In genomic region chr7:6730801-6731200, GRCm38 (mm10) we compare ENCODE assay signal across 8 mouse cellular contexts. TPM values are rescaled to one million over a fixed set of nuclear protein-coding genes. Genes with fewer than 3 reads are reported as not detected.
DNase-seq lines count a peak whose midpoint lies in the region; ATAC-seq and TF ChIP-seq lines count a peak whose summit lies in the region.

No protein-coding gene starts in this region.

- H3K9ac ChIP-seq in ES-E14 (ENCODE audit: insufficient read depth, low read depth, low read length, poor library complexity, severe bottlenecking) = no peak overlapping the region
- peak overlapping the region; percentile 37 for H3K9ac ChIP-seq in embryonic facial prominence, embryonic 15.5 days

- WGBS in heart, embryonic 10.5 days = 31% methylated on average over 15 of the region's 15 CpGs
- 50% methylated on average over 15 of the region's 15 CpGs for WGBS in embryonic facial prominence, embryonic 15.5 days
- 47% methylated on average over 15 of the region's 15 CpGs for WGBS in limb, embryonic 10.5 days
- 52% methylated on average over 15 of the region's 15 CpGs for WGBS in olfactory bulb, adult 2 months

- H3K4me2 ChIP-seq in embryonic facial prominence, embryonic 15.5 days (replicated peaks) = peak overlapping the region; percentile 49

- intact Hi-C loops in heart, postnatal 14 days (cut with DNase I) = loop anchor here (5.0 kb wide), 2 partner anchors 62 to 186 kb away; no protein-coding TSS in a partner anchor

- no peak for TF ChIP-seq CTCF in olfactory bulb, adult 2 months (IDR thresholded peaks at IDR 0.05; ENCODE audit: insufficient read depth, low read depth, low read length)

- no peaks in the 10 kb centered on the region for H3K4me1 ChIP-seq in heart, embryonic 10.5 days
- no peaks in the 10 kb centered on the region for H3K4me1 ChIP-seq in ES-E14 (ENCODE audit: control insufficient read depth in 2 of 2, insufficient read depth in 2 of 2, low read length in 2 of 2, poor library complexity in 1 of 2)
- H3K4me1 ChIP-seq in embryonic facial prominence, embryonic 15.5 days = no peaks in the 10 kb centered on the region
- H3K4me1 ChIP-seq in limb, embryonic 10.5 days = no peaks in the 10 kb centered on the region
- no peaks in the 10 kb centered on the region for H3K4me1 ChIP-seq in olfactory bulb, adult 2 months (ENCODE audit: control insufficient read depth, insufficient read depth, low read length)

- peak overlapping the region; percentile 89 for H3K27ac ChIP-seq in heart, embryonic 10.5 days
- no peak overlapping the region for H3K27ac ChIP-seq in ES-E14 (ENCODE audit: insufficient read depth, low read depth, low read length, poor library complexity, severe bottlenecking)
- peak overlapping the region; percentile 71 for H3K27ac ChIP-seq in embryonic facial prominence, embryonic 15.5 days (replicated peaks)
- peak overlapping the region; percentile 86 for H3K27ac ChIP-seq in limb, embryonic 10.5 days
- H3K27ac ChIP-seq in olfactory bulb, adult 2 months (ENCODE audit: insufficient read depth, low read depth, low read length) = peak overlapping the region; percentile 45; the same call in 1 of the 2 replicates

- in situ Hi-C loops in ES-E14 (cut with MboI; ENCODE audit: low sequenced_read_pairs in 2 of 2, unreplicated experiment in 2 of 2) = loop anchor here in 1 of 2 experiments (25.0 kb wide), 1 partner anchor 144 kb away; no protein-coding TSS in a partner anchor

- ATAC-seq in embryonic facial prominence, embryonic 15.5 days (ENCODE audit: insufficient number of reproducible peaks, low FRiP score, low TSS enrichment, low read depth) = no peak

- H3K36me3 ChIP-seq in heart, embryonic 10.5 days = peaks cover 19% of the 10 kb centered on the region
- no peaks in the 10 kb centered on the region for H3K36me3 ChIP-seq in ES-E14 (ENCODE audit: control insufficient read depth, insufficient read depth, low read length, poor library complexity, severe bottlenecking)
- no peaks in the 10 kb centered on the region; the same call in 1 of the 2 replicates for H3K36me3 ChIP-seq in embryonic facial prominence, embryonic 15.5 days
- peaks cover 59% of the 10 kb centered on the region for H3K36me3 ChIP-seq in limb, embryonic 10.5 days

- peak overlapping the region; percentile 68 for H3K4me3 ChIP-seq in heart, embryonic 10.5 days
- H3K4me3 ChIP-seq in ES-E14 (ENCODE audit: insufficient read depth in 1 of 2, low read depth in 1 of 2, low read length in 2 of 2, poor library complexity in 1 of 2, severe bottlenecking in 1 of 2) = peak overlapping the region; percentile 4 to 50; a peak in 3 of 4 replicates
- H3K4me3 ChIP-seq in embryonic facial prominence, embryonic 15.5 days (replicated peaks) = peak overlapping the region; percentile 55
- H3K4me3 ChIP-seq in limb, embryonic 10.5 days = peak overlapping the region; percentile 63
- H3K4me3 ChIP-seq in olfactory bulb, adult 2 months (ENCODE audit: insufficient read depth, low read depth, low read length) = peak overlapping the region; percentile 53

- no peak for TF ChIP-seq POLR2A in olfactory bulb, adult 2 months (IDR thresholded peaks at IDR 0.05; ENCODE audit: insufficient read depth, low read depth, low read length)

- H3K9me3 ChIP-seq in heart, embryonic 10.5 days = peaks cover 40% of the 10 kb centered on the region
- H3K9me3 ChIP-seq in ES-E14 (ENCODE audit: control insufficient read depth, insufficient read depth, low read depth, low read length) = no peaks in the 10 kb centered on the region; the same call in 1 of the 2 replicates
- H3K9me3 ChIP-seq in embryonic facial prominence, embryonic 15.5 days (replicated peaks) = peaks cover 31% of the 10 kb centered on the region
- H3K9me3 ChIP-seq in limb, embryonic 10.5 days (replicated peaks) = peaks cover 39% of the 10 kb centered on the region

- DNase-seq in heart, embryonic 10.5 days (ENCODE audit: low spot score) = peak; percentile 75
- DNase-seq in heart, postnatal 14 days = no peak
- DNase-seq in ES-E14 (ENCODE audit: low read depth, low spot score) = no peak
- peak; percentile 58 for DNase-seq in limb, embryonic 10.5 days (ENCODE audit: low spot score)
- DNase-seq in spleen, postnatal 4 days (ENCODE audit: low spot score in 2 of 2) = no peak
- no peak for DNase-seq in gastrocnemius, postnatal 4 days (ENCODE audit: low spot score in 2 of 2)

- no peaks in the 10 kb centered on the region for H3K27me3 ChIP-seq in heart, embryonic 10.5 days (ENCODE audit: insufficient read depth, poor library complexity, severe bottlenecking)
- H3K27me3 ChIP-seq in embryonic facial prominence, embryonic 15.5 days = no peaks in the 10 kb centered on the region
- no peaks in the 10 kb centered on the region for H3K27me3 ChIP-seq in limb, embryonic 10.5 days (ENCODE audit: low read depth, poor library complexity, severe bottlenecking)

TF ChIP-seq in ES-E14, 5 proteins besides CTCF, POLR2A, EP300 and RAD21:
- no peak for TF ChIP-seq CHD2 (IDR thresholded peaks at IDR 0.05; ENCODE audit: low read depth, low read length)
- TF ChIP-seq HCFC1 (IDR thresholded peaks at IDR 0.05; ENCODE audit: borderline replicate concordance, insufficient read depth, low read length) = no peak
- no peak for TF ChIP-seq ZNF384 (IDR thresholded peaks at IDR 0.05; ENCODE audit: low read depth, low read length)
- no peak for TF ChIP-seq MAFK (IDR thresholded peaks at IDR 0.05; ENCODE audit: insufficient read depth, low read depth, low read length)
- no peak for TF ChIP-seq ZC3H11A (IDR thresholded peaks at IDR 0.05; ENCODE audit: borderline replicate concordance, low read depth, low read length)

RNA-seq across cellular contexts. Expression of gene Usp29, which starts 0.4 kb away (rescaled TPM):
- polyA plus RNA-seq in heart, embryonic 10.5 days (2016; fragmentation: Nextera tagmentation; extraction: Ambion mirVana) = 11.4 and 20.7 TPM in 2 replicates
- under 1 TPM; 0.22 to 0.57 TPM for total RNA-seq in heart, postnatal 14 days (2021)
- total RNA-seq in ES-E14 (2012; rRNA removed) = 2.5 and 4.5 TPM in 2 replicates
- 9.3 and 9.9 TPM in 2 replicates for polyA plus RNA-seq in embryonic facial prominence, embryonic 15.5 days (2015; fragmentation: Nextera tagmentation; extraction: Ambion mirVana)
- 25.1 and 25.4 TPM in 2 replicates for polyA plus RNA-seq in limb, embryonic 10.5 days (2016; fragmentation: Nextera tagmentation; extraction: Ambion mirVana)
- not detected in 2 replicates for polyA plus RNA-seq in olfactory bulb, adult 2 months (2012; ENCODE audit: insufficient read depth, insufficient read length, low replicate concordance, missing spikeins)
- 10 to 100 TPM; 26.6 to 33.7 TPM for total RNA-seq in gastrocnemius, postnatal 4 days (2021)

RNA-seq across cellular contexts. Expression of gene Peg3, which starts 0.6 kb away (rescaled TPM):
- polyA plus RNA-seq in heart, embryonic 10.5 days (2016; fragmentation: Nextera tagmentation; extraction: Ambion mirVana) = 198 and 307 TPM in 2 replicates
- total RNA-seq in heart, postnatal 14 days (2021) = 10 to 100 TPM; 32.4 to 35.5 TPM
- 27.4 and 80.4 TPM in 2 replicates for total RNA-seq in ES-E14 (2012; rRNA removed)
- polyA plus RNA-seq in embryonic facial prominence, embryonic 15.5 days (2015; fragmentation: Nextera tagmentation; extraction: Ambion mirVana) = 213 and 237 TPM in 2 replicates
- polyA plus RNA-seq in limb, embryonic 10.5 days (2016; fragmentation: Nextera tagmentation; extraction: Ambion mirVana) = 378 and 427 TPM in 2 replicates
- polyA plus RNA-seq in olfactory bulb, adult 2 months (2012; ENCODE audit: insufficient read depth, insufficient read length, low replicate concordance, missing spikeins) = 84.2 and 352 TPM in 2 replicates
- 100 to 1,000 TPM; 567 to 584 TPM for total RNA-seq in gastrocnemius, postnatal 4 days (2021)

RNA-seq across cellular contexts. Expression of gene Zim1, which starts 34.6 kb away (rescaled TPM):
- polyA plus RNA-seq in heart, embryonic 10.5 days (2016; fragmentation: Nextera tagmentation; extraction: Ambion mirVana) = 9.4 and 17.2 TPM in 2 replicates
- 1 to 10 TPM; 4.9 to 5.8 TPM for total RNA-seq in heart, postnatal 14 days (2021)
- total RNA-seq in ES-E14 (2012; rRNA removed) = 0.95 and 1.7 TPM in 2 replicates
- 14.8 and 16.5 TPM in 2 replicates for polyA plus RNA-seq in embryonic facial prominence, embryonic 15.5 days (2015; fragmentation: Nextera tagmentation; extraction: Ambion mirVana)
- polyA plus RNA-seq in limb, embryonic 10.5 days (2016; fragmentation: Nextera tagmentation; extraction: Ambion mirVana) = 2.7 and 3.8 TPM in 2 replicates
- polyA plus RNA-seq in olfactory bulb, adult 2 months (2012; ENCODE audit: insufficient read depth, insufficient read length, low replicate concordance, missing spikeins) = not detected in 2 replicates
- total RNA-seq in gastrocnemius, postnatal 4 days (2021) = 100 to 1,000 TPM; 397 to 406 TPM

Comparison
In these comparisons a context has a peak if more than half of its experiments do, and no peak if none do; other contexts are left out.
1. DNase-seq: peak in heart, embryonic 10.5 days (single experiment) and limb, embryonic 10.5 days (single experiment); none in heart, postnatal 14 days (0 of 2), ES-E14 (single experiment), spleen, postnatal 4 days (0 of 2) and gastrocnemius, postnatal 4 days (0 of 2).
2. RNA of gene Usp29, which starts 0.4 kb away (polyA plus RNA-seq): 25.1 to 25.4 TPM in limb, embryonic 10.5 days, 11.4 to 20.7 TPM in heart, embryonic 10.5 days and 9.3 to 9.9 TPM in embryonic facial prominence, embryonic 15.5 days; not detected in olfactory bulb, adult 2 months; every median in the first group is over 10 times any median in the second.
3. Peak in every context shown above with its lines, with median percentiles within 50 percentile points of each other: H3K4me3 ChIP-seq.